Mouse (Mus musculus): ENCODE data around the gene Snap25. TPM values are rescaled to one million over a fixed set of nuclear protein-coding genes. Genes with fewer than 3 reads are reported as not detected.

Gene Snap25
- polyA plus RNA-seq, 1 experiment from 2014 or later, result not detected

DNA sequence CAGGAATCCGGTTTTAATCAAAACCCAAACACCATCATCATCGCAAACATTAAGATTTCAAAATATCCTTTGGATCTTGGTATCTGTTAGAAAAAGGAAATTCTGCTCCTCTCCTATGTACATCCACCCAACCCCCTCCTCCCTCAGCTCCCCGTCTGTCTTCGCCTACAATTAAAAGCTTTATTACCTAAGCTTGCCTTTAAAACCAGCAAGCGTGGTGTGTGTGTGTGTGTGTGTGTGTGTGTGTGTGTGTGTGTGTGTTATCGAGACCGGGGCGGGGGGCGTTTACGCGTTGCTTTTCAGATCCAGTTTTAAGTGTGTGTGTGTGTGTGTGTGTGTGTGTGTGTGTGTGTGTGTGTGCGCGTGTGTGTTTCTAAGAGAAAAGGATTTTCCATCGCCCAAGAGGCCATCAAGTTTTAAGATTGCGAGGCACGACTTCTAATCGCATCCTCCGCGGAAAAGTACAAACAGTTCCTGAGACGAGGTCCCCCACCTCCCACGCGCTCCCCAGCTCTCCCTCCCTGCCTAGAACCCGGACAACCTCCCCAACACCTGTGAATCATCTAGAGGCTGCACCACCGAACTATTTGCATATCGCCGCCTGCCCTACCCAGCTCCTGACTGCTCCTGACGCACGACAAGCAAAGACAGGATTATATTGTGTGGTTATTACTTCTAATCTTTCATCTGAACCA, 1.4 kb upstream of the Snap25 start:
- DNase-seq (ENCODE audit: low spot score), result no peak

DNA sequence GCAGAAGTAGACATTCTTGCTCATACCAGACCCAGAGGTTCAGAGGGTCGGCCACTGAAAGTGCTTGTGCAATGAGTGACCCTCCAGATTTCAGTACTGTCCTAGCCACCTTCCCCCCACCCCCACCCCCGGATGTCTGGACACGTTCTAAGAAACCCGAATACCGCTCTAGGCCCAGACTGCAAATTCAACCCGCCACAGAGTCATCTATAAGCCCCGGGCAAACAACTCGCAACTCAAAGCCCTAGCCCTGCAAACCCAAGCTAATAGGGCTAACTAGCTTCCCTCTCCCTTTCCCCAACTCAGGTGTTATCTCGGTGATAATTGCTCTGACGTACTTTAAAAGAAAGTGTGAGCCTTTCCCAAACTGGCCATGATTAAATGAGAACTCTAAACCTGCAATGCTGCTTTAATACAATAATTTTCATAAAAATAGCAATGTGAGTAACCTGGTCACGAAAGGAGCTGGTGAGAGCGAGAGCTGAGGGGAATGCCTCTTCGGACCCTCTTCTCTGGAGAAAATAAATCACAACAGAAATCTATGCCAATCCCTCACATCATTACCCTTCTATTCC, 725 bp upstream of the Snap25 start:
- no peak for DNase-seq (ENCODE audit: low spot score)

DNA sequence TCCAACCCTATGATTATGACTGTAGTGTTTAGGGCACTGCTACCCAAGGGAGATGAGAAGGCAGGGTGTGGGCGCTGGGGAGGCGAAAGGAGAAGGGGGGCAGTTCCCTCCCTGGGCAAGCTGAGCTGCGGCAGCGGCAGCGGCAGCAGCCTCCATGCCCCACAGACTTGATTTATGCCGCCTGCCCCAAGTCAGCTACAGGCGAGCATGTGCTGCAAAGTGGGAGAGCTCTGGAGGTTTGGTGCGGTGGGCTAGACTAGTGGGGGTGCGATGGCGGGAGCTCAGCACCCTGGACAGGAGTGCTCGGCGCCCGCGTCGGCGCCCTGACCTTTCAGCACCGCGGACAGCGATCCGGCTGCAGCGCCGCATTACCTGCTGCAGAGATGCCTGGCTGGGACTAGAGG, 757 bp downstream of the Snap25 start:
- DNase-seq (ENCODE audit: low spot score), result peak; percentile 54

DNA sequence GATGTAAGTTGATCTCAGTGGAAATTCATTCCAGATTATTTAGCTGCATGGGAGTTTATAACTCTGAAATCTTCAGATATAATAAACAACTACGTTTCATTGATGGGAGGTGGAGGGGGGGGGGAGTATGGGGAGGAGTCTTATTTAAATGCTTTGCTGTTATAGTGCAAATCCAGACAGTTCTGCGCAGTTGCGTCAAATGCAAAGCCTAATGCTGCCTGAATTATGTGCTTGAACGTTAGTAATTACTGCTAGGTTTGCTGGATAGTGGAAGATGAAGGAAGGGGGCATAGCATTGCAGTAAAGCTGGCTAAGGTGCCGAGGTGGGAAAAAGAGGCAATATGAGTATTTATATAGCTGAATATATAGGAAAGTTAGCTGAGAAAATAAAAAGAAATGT, 2.3 kb downstream of the Snap25 start:
- DNase-seq (ENCODE audit: low spot score), result no peak

DNA sequence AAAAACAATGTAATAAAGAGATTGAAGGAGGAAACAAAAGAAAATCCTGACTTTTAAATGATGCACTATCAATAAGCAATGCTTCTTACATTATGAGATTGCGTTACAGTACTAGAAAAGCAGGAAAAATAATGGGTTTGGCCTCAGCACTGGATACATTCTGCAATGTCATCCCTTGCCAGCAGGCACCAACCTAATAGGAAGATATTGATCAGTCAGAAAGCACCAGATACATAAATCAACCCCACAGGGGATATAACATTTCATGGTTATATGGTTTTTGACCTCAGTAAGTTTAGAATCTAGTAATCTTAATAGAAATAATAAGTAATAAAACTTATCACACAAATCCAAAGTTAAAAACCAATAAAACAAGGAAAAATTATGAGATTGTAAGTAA, 3.1 kb downstream of the Snap25 start:
- DNase-seq (ENCODE audit: low spot score), result no peak

DNA sequence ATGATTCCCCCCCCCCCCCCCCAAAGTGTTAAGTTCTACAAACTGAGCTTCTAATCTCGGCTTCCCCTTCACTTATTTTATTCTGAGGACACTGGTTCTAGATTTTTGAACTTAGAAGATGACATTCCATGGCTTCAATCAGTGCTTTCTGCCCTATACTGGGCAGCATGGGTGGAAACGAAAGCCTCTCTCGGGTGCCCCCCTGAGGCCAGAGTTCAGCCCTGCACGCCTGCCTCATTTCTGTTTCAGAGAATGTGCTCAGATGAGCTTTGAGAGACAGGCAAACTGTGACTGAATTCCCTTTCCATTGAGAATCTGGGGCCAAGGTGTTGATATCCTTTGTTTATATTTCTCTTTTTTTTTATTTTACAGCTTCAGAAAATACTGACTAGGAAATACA, 7.0 kb downstream of the Snap25 start:
- DNase-seq (ENCODE audit: low spot score), result no peak

DNA sequence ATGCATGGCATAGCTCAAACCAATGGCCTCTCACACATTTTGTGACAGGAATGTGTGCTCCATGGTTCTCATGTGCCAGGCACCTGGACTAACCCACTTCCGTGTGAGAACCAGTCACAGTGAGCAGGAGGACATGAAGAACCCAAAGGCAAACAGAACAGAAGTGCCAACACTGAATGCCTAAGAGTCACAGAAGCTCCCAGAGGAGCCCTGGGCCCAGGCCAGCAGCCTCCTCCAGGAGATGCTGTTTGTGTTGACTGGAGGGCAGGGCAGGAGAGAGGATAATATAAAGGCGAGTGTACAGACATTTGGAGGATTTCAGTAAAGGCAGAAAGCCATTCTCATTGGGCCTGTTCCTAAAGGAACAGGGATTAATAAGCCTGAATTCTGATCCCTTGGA, 25.0 kb downstream of the Snap25 start:
- no peak for DNase-seq (ENCODE audit: low spot score)

DNA sequence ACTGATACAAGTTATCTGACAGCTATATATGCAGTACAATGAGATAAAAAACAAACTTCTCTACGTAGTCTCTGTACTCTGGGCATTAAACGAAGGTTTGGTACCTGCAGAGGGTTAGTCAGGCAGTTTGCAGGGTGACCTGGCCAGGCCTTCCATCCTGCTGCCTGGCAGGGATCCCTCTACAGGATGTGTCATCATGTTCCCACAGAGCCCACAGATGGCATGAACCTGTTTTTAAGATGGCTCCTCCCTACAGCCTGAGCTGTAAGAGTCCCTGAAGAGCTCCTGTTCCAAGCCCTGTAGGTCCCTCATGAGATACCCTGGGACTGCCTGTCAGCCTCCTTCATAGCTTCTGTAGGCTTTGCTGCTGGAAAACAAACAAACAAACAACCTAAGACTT, 29.0 kb downstream of the Snap25 start:
- no peak for DNase-seq (ENCODE audit: low spot score)

DNA sequence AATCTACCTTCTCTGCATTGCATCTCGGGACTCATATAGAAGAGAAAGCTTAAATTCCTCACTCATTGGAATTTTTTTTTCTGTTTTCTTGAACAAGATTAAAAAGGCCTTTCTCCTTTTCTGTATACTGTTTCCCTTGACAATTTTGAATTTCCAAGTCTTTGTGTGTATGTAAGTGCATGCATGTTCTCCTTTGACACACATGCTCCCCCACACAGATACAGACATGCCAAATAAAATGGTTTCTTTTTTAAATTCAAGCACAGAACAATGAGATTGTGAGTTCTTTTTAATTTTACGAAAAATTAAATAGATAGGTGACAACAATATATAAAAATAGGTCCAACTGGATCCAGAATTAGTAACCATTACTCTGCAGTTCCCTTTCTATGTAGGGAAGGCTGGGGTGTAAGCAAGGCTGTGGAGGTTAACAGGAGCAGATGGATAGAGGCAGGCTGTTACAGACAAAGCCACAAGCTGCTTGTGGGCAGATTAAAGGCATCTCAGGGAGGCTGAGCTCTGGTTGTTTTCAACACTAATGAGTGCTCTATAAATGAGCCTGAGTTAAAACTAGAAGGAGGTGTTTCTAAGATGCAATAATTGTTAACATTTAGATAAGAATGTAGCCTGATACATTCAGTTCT, 31.6 kb downstream of the Snap25 start:
- DNase-seq (ENCODE audit: low spot score), result no peak

DNA sequence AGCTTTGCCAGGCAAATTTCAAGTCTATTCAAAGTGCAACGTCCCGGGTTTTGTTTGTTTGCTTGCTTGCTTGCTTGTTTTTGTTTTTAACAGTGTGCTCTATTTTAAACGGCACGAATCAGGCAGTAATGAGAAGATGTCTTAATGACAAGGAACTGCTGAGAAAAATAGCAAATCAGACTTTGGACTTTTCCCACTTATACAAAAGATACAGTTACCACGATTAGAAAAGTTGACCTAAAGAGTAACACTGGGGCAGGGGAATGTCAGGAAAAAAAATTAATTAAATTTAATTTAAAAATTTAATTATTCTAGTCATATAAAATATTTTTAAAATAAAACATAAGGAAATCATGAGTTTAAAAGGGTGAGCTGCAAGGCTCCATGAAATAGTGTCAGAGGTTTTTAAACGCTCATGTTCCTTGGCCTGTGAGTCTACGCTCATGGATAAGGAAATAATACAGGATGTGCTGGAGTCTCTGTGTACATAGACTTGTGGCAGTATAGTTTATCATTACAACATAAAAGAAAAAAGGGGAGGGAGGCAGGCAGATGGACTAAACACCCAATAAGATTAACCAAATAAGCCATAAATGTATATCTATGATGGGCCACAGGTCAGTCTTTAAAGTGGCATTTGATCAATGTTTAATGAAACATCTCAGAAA, 32.2 kb downstream of the Snap25 start:
- no peak for DNase-seq (ENCODE audit: low spot score)

DNA sequence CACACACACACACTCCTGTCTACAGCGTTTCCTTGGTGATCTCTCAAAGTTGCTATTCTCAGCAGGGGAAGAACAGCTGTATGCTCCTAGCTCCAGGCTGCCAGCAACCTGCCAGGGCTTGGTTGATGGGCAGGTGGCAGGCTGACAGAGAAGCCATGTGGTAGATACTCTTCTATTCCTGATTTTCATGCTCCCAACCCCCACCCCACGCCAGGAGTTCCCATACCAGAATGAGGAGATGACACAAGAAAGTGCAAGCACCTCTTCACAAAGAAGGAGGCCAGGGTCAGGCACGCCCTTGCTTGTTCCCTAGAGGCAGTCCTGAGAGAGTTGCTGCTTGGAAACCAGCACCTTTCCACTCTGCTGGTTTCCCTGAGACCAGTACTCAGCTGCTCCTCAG, 40.4 kb downstream of the Snap25 start:
- no peak for DNase-seq (ENCODE audit: low spot score)

DNA sequence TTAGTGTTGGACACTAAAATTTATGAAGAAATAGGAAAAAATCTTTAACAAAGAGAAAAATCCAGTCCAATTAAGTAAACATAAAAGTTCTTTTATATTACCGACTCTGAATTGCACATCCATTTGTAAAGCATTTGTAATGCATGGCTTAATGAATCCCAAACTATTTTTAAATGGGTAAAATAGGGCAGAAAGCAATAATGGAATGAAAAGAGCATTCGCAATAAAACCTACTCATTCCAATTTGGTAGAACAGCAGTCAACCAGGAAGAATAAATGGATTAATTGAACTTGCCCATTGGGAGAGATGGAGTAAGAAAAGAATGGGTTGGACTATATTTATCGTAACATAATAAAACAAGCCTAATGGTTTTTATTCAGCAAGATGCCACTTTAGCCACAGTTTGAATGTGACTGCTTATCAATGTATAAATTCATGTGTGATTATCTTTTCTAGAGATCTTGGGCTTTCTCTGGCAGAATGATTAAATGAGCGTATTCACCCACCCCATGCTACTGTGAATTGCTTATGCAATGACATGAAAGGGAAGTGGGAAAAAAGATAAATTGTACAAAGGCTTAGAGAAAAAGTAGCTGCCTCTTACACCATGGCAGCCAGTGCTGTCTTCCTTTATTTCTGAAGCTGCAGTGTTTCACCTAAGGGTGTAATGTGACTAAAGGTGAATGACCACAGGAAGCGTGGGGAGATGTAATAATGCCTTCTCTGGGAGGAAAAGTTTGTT, 45.7 kb downstream of the Snap25 start:
- no peak for DNase-seq (ENCODE audit: low spot score)

DNA sequence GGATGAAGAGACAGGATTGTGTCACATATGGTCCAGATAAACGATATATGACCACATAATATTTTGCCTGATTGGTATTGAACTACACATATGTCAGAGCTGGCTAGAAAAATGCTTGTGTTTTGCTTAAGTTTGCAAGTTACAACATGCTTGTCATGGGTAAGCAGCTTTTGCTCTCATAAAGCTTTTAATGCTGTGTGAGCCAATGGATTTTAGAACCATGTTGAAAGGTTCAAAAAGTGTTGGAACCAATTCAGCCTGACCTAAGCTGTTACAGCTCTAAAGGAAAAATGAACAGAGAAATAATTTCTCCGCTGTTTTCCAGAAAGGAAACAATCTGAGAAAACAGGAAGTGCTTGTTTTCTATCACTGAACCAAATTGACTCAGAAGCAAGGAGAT, 64.9 kb downstream of the Snap25 start:
- no peak for DNase-seq (ENCODE audit: low spot score)

DNA sequence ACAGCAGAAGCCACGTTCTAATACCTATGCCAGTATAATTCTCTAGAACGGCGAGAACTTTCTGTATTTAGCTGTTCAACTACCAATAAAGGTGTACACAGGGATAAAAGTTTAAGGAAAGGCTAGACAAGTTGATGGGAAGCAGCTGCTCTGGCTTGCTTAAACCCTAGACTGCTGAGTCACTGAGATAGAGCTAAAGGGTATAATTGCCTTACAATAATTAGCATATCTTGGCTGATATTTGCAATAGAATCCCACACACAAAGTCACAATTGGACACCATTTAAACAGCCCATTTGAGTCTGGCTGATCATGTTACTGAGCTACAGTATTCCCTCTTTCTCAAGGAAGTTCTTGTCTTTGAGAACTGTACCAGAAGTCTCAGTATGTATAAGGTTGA, 65.4 kb downstream of the Snap25 start:
- DNase-seq (ENCODE audit: low spot score), result no peak

DNA sequence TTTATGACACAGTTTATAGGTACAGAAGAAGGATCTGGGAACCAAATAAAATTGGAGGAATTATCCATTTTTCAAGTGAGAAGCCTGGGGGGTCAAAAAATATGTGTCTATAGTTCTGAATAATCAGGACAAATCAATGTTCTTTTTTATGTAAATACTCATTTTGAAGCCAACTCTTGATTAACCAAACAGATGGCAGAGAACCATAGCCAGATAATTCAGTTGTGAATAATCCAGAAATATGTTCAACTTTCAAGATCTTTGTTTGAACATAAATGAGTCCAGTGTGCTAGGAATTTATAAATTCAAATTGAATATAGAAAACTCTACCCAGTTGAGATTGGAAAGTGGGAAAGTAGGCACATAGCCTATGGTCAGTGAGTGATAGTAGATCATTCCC, 67.0 kb downstream of the Snap25 start:
- DNase-seq (ENCODE audit: low spot score), result no peak

DNA sequence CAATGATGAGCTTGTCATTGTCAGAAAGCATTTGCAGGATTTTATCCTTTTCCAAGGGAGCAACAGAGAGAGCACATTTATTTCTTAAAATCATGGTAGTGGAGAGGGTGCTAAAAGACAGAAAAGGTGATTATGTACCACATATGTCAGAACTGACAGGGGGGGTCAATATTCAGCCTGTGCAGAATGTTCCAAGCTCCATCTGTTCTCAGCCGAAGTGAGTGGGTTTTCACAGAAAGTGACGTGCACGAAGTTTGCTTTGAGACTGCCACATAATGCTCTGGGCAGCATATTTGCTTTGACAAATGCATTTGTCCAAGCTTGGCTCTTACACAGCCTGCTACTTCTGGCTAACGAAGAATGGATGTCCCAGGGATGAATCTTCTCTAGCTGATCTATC, 71.1 kb downstream of the Snap25 start:
- DNase-seq (ENCODE audit: low spot score), result no peak

DNA sequence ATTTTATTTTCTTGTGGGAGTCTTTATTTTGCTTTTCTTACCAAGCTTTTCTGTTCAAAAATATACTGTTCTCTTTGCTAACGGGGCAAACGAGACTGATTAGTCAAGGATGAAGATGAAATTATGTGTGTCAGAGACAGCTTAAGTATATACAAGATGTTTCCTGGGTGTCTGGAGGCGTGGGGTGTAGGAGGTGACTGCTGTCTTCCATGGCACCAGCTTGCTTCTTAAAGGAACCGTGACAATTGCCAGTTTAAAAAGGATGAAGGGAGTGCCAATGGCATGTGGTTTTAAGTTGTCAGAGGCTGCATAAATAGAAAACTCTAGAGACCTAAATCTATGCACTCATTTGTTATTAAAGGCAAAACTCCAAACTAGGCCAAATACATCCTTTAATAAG, 75.1 kb downstream of the Snap25 start:
- DNase-seq (ENCODE audit: low spot score), result no peak

DNA sequence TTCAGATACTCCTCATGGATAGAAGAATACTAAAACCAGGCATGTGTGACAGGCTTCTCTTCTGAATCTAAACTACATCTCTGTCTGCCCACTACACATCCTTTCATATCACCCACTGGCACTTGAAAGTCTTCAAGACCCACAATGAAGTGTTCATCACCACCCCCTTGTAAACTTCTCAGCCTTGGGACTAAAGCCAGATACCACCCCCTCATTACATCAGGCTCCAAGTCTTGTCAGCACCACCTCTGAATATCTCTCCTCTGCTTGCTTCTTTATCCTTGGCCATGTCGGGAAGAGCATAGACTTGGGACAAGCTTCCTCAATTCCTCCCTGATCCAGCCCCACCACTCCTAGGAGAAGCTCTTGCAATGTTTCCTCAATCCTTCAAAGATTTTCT, 83.3 kb downstream of the Snap25 start:
- DNase-seq (ENCODE audit: low spot score), result no peak

DNA sequence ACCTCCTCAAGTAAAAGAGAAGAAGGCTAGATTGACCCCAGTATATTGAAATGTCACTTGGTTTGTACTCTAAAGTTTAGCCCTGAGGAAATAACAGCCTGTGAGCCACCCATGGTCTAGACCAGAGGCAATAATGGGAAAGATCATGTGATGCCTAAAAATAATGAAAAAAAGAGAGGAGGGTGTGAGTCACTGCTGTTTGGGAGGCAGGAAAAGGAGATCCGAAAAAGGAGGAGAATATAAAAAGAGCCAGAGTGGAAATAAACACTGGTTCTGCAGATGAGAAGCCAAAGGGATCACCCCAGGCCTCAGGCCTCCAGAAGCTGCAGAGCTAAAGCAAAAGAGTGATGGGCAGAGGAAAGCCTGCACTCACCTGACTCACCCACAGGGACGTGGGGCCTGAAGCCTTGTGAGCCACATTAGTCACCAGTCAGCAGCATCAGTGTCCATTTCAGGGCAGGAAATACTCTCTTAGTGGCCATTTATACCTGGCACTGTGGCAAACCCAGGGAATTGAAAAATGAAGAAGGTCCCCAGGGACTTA, 85.7 kb downstream of the Snap25 start:
- DNase-seq (ENCODE audit: low spot score), result no peak

DNA sequence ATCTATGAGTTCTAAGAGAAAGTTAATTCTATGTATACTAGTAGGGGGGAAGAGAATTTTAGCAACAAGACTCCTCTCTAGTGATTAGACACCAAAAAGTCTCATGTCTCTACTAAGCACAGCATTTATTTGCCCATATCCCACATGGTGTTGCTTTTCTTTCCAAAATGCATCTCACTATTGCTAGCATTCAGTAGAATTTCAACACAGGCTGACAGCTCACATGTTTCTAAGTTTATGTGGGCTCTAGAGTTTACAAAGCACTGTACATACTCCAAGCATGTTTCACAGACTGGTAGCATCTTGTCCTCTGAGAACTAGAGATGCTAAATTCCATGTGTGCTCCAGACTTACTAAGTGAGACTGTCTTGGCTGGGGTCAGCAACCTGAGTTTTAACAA, 87.8 kb downstream of the Snap25 start:
- DNase-seq (ENCODE audit: low spot score), result no peak

DNA sequence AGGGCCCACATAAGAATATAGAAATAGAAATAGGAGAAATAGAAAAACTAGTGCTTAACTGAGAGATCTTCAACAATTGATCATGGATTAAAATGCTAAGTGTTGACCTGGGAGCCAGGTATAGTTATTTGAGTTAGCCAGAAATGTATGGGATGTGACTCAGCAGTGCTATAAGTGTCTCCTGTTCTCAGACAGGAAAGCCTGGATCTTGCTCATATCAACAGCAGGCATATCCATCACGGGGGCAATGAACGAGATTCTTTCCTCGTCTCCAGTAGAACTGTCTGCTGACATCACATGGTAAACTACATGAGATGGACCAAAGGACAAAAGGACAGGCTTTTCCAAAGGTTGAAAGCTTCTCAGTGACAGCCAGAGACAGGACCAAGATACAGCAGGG, 88.8 kb downstream of the Snap25 start:
- DNase-seq (ENCODE audit: low spot score), result no peak

DNA sequence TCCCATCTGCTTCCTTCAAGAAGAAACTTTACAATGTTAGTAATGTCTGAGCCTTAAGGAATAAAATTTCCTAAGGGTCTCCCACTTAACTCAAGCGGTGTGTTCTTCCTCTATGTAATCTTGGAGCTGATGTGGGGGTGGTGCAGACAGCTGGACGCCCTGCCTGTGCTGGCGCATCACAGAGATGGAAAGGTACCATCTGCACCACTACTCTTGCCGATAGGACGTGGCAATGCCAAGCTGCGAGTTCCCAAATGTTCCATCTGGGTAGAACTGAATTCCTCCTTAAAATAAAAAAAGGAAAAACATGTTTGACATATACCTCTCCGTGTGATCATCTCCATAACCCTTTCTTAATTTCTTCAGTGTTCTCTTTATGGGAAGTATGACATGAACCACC, 89.9 kb downstream of the Snap25 start:
- no peak for DNase-seq (ENCODE audit: low spot score)

Measured in thymus, postnatal 0 days (tissue).